Mouse (Mus musculus) bone marrow macrophage, adult 2 months (primary cell): ENCODE results near the gene Nat9.

Source experiments
- CTCF ChIP-seq: IDR thresholded peaks from 2 replicates; pipeline ENCODE4 v1.5.1; 2012; ENCODE audit warnings: low read depth, mild to moderate bottlenecking, low read length, moderate library complexity
- POLR2A ChIP-seq: IDR thresholded peaks from 2 replicates; pipeline ENCODE4 v1.6.1; 2012; ENCODE audit warnings: mild to moderate bottlenecking, low read depth, low read length, borderline replicate concordance

GRCm38 (mm10) chr11:115217439-115218410 lies 30.1 kb upstream of the Nat9 start:
- TF ChIP-seq POLR2A = no peak
- no peak for TF ChIP-seq CTCF
